Mouse (Mus musculus): ENCODE results near the gene Mars. TPM values are rescaled to one million over a fixed set of nuclear protein-coding genes. Genes with fewer than 3 reads are reported as not detected.

Gene Mars
- total and polyA plus RNA-seq, 3 experiments, result 147 to 195 TPM; not detected in 1

GRCm38 (mm10) chr10:127353909-127354895 lies 42.6 kb upstream of the Mars start, which contains the start of gene Inhbe:
Gene Inhbe (minus strand): TSS chr10:127354411.
- Histone ChIP-seq H3K27ac (ENCODE audit: control insufficient read depth, low read depth, low read length) (no peak within 1 kb of the TSS), H3K9me3 (replicated peaks; ENCODE audit: insufficient read depth, low read length) (no peaks in the 10 kb centered on the region)
- no peak for TF ChIP-seq MAFK (IDR thresholded peaks at IDR 0.05; ENCODE audit: borderline replicate concordance, low read depth, low read length)
- TF ChIP-seq MYC (IDR thresholded peaks at IDR 0.05; ENCODE audit: low read depth, low read length), result no peak
- no peak for TF ChIP-seq RAD21 (IDR thresholded peaks at IDR 0.05; ENCODE audit: low read depth, low read length)
- TF ChIP-seq ZKSCAN1 (IDR thresholded peaks at IDR 0.05; ENCODE audit: low read depth, low read length), result no peak
- no peak for TF ChIP-seq MAZ (IDR thresholded peaks at IDR 0.05; ENCODE audit: low read depth, low read length)
- no peak for TF ChIP-seq BHLHE40 (IDR thresholded peaks at IDR 0.05; ENCODE audit: borderline replicate concordance, low read depth, low read length)
- no peak for TF ChIP-seq POLR2A (IDR thresholded peaks at IDR 0.05; ENCODE audit: control insufficient read depth in 1 of 2, insufficient read depth in 1 of 2, low read depth in 1 of 2, low read length in 2 of 2, poor library complexity in 1 of 2)
- TF ChIP-seq MEF2A (IDR thresholded peaks at IDR 0.05; ENCODE audit: extremely low read depth, insufficient replicate concordance, low read depth, low read length, poor library complexity, severe bottlenecking), result no peak
- no peak for TF ChIP-seq ZMIZ1 (IDR thresholded peaks at IDR 0.05; ENCODE audit: low read depth, low read length)
- no peak for TF ChIP-seq TBP (IDR thresholded peaks at IDR 0.05; ENCODE audit: low read depth, low read length)
- TF ChIP-seq KAT2A (conservative IDR thresholded peaks at IDR 0.05; ENCODE audit: low read depth, low read length), result no peak

GRCm38 (mm10) chr10:127352766-127353165 lies 41.2 kb upstream of the Mars start:
- Histone ChIP-seq H3K9me3 (replicated peaks; ENCODE audit: insufficient read depth, low read length) (no peaks in the 10 kb centered on the region), H3K9ac (ENCODE audit: control insufficient read depth, low read depth, low read length, poor library complexity, severe bottlenecking) (no peak overlapping the region), H3K4me3 (ENCODE audit: control insufficient read depth in 1 of 2, insufficient read depth in 1 of 2, low read depth in 2 of 2, low read length in 2 of 2) (no peak overlapping the region), H3K4me1 (ENCODE audit: control insufficient read depth in 1 of 2, insufficient read depth in 2 of 2, low read length in 2 of 2) (peaks cover 0 to 14% of the 10 kb centered on the region in 2 experiments; a peak in 2 of 4 replicates), H3K27ac (ENCODE audit: control insufficient read depth, low read depth, low read length) (no peak overlapping the region), H3K79me2 (ENCODE audit: control insufficient read depth, insufficient read depth, low read length, poor library complexity) (no peaks in the 10 kb centered on the region), H3K36me3 (ENCODE audit: control insufficient read depth in 1 of 2, insufficient read depth in 2 of 2, low read length in 2 of 2) (no peaks in the 10 kb centered on the region), H3K27me3 (ENCODE audit: control insufficient read depth in 1 of 2, insufficient read depth in 2 of 2, low read length in 2 of 2) (peaks cover 0 to 1% of the 10 kb centered on the region in 2 experiments; a peak in 2 of 4 replicates)
- no peak for DNase-seq (ENCODE audit: low read depth, low spot score)
- no peak for TF ChIP-seq MYB (IDR thresholded peaks at IDR 0.05; ENCODE audit: low read depth, low read length)
- TF ChIP-seq SMC3 (IDR thresholded peaks at IDR 0.05; ENCODE audit: low read depth, low read length), result no peak
- TF ChIP-seq POLR2AphosphoS5 (IDR thresholded peaks at IDR 0.05; ENCODE audit: borderline replicate concordance, low read depth, low read length), result no peak
- no peak for TF ChIP-seq ZC3H11A (IDR thresholded peaks at IDR 0.05; ENCODE audit: low read depth, low read length)
- TF ChIP-seq TBP (IDR thresholded peaks at IDR 0.05; ENCODE audit: low read depth, low read length), result no peak
- TF ChIP-seq SIN3A (IDR thresholded peaks at IDR 0.05; ENCODE audit: low read length), result no peak
- no peak for TF ChIP-seq JUND (IDR thresholded peaks at IDR 0.05; ENCODE audit: low read depth, low read length)
- no peak for TF ChIP-seq E2F4 (IDR thresholded peaks at IDR 0.05; ENCODE audit: borderline replicate concordance, low read depth, low read length)
- TF ChIP-seq RAD21 (IDR thresholded peaks at IDR 0.05; ENCODE audit: low read depth, low read length), result no peak
- TF ChIP-seq MEF2A (IDR thresholded peaks at IDR 0.05; ENCODE audit: extremely low read depth, insufficient replicate concordance, low read depth, low read length, poor library complexity, severe bottlenecking), result no peak
- TF ChIP-seq ELF1 (IDR thresholded peaks at IDR 0.05; ENCODE audit: low read depth, low read length), result no peak
- no peak for TF ChIP-seq GATA1 (IDR thresholded peaks at IDR 0.05; ENCODE audit: low read depth, low read length)

More at GRCm38 (mm10) chr10:127353909-127354895, 42.6 kb upstream of the Mars start, which contains the start of gene Inhbe:
- H3K4me1 ChIP-seq (ENCODE audit: control insufficient read depth in 1 of 2, insufficient read depth in 2 of 2, low read length in 2 of 2), result peaks cover 0 to 14% of the 10 kb centered on the region in 2 experiments; a peak in 2 of 4 replicates
- peaks cover 0 to 1% of the 10 kb centered on the region in 2 experiments; a peak in 2 of 4 replicates for H3K27me3 ChIP-seq (ENCODE audit: control insufficient read depth in 1 of 2, insufficient read depth in 2 of 2, low read length in 2 of 2)
- no peak within 1 kb of the TSS for H3K9ac ChIP-seq (ENCODE audit: control insufficient read depth, low read depth, low read length, poor library complexity, severe bottlenecking)
- H3K36me3 ChIP-seq (ENCODE audit: control insufficient read depth in 1 of 2, insufficient read depth in 2 of 2, low read length in 2 of 2), result no peaks in the 10 kb centered on the region; a peak in 1 of 4 replicates
- no peak for DNase-seq (ENCODE audit: low read depth, low spot score)
- no peak within 1 kb of the TSS for H3K4me3 ChIP-seq (ENCODE audit: control insufficient read depth in 1 of 2, insufficient read depth in 1 of 2, low read depth in 2 of 2, low read length in 2 of 2)
- no peaks in the 10 kb centered on the region for H3K79me2 ChIP-seq (ENCODE audit: control insufficient read depth, insufficient read depth, low read length, poor library complexity)
